Mouse (Mus musculus) hematopoietic stem cell, adult 5-6 weeks (primary cell): ENCODE data around the gene Tor4a. TPM values are rescaled to one million over a fixed set of nuclear protein-coding genes. Genes with fewer than 3 reads are reported as not detected.

ENCODE experiments used
- ATAC-seq, 2 experiments: fragments of 125-278 bp in 1 of 2; replicated peaks in 1 of 2; 2 replicates each; pipeline ENCODE4 v1.8.0; 2016 to 2017; ENCODE audit warnings: inconsistent platforms in 2 of 2, mild to moderate bottlenecking in 2 of 2, moderate number of reproducible peaks in 2 of 2, low read depth in 1 of 2, moderate TSS enrichment in 1 of 2; ENCODE audit not compliant: low FRiP score in 2 of 2, poor library complexity in 2 of 2, severe bottlenecking in 2 of 2, insufficient read depth in 1 of 2, low TSS enrichment in 1 of 2
- total RNA-seq: library from RNA; stranded (forward); fragments of 172-1452, 232-1000 nt; gene quantifications from 2 replicates; pipeline ENCODE4 v1.2.3, GENCODE M21; 2017

The Tor4a gene
- 30.0 and 33.3 TPM in 2 replicates for total RNA-seq

DNA sequence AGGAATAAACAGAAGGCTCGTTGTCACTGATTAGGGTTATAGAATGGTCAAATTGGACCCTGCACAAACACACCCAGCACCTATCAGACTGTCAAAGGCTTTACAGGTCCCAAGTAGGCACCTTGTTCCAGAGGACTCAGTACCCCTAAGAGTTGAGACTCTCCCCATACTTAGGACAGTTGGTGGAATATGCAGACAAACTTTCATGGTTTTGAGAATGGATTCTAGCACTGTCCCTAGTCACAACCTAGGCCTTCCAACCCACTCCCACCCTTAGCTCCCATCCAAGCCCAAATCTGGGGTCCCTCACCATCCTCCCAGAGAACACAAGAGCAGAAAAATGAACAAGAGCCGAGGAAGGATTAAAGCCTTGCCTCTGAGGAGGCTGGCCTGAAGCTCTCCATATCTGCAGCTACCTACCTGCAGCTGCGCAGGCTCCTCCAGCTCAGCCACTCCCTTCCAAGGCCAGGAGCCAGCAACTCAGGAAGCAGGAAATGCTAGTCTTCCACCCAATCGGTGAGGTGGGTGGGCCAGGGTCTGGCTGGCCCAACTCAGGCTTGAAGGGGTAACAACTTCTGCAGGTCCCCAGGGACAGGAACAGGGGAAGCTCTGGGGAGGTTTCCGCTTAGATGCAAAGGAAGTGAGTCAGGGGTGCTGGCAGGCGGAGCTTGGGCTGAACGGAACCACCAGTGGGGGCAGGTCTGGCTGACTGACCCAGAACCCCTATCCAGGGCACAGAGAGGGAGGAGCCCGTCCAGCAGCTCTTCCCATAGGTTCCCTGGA, at the start of gene Tor4a:
TSS of gene Tor4a (minus strand) at position 715 of the 783 bp plus-strand sequence.
- peak; percentile 81 to 84 for ATAC-seq

DNA sequence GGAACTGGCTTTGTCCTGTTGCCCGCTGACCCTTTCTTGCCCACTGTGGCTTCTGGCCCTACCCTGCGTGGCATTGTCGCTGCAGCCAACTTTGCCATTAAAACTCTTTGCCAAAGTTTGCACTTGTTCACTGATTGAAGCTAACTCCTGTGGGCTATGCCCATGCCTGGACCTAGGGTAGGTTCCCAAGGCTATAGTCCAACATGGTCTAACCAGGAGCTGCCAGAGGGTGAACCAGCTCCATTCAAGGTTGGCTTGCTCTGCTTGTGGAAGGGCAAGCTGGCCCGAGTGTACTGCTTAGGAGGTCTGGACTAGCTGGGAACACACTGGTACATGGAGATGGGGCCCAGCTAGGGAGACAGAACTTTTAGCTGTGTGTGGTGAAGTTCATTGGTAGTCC, 47.5 kb upstream of the Tor4a start:
- ATAC-seq: no peak

DNA sequence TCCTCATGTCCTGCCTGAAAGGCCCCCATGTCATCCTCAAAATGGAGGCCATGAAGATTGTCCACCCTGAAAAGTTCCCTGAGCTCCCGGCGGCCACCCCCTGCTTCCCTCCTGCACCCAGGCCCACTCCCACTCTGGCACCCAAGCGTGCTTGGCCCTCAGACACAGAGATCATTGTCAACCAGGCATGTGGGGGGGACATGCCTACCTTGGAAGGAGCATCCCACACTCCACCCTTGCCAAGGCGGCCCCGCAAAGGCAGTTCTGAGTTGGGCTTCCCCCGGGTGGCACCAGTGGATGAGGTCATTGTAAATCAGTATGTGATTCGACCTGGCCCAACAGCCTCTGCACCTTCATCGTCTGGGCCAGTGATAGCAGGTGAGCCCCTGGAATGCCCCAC, 46.7 kb upstream of the Tor4a start:
- ATAC-seq: no peak

GRCm38 (mm10) chr2:25242101-25242506, 45.4 kb upstream of the Tor4a start, which contains the start of the genes Rnf208 and Cysrt1:
TSS of gene Rnf208 (plus strand) at chr2:25242255.
TSS of gene Cysrt1 (minus strand) at chr2:25242452.
- no peak for ATAC-seq

DNA sequence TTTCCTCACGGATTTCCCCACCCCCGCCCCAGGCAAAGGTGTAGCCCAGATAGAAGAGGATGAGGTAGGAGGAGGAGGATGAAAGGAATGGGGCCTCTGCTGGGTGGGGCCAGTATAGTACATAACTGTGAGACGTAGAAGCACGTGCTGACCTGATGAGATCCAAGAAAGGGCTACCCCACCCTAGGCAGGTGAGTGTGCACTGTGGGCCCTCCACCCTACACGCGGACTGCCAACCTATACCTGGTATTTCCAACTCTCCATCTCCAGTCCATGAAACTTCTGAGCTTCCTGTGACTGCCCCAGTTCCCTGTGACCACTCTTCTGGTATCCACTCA, 44.7 kb upstream of the Tor4a start:
- ATAC-seq: no peak

GRCm38 (mm10) chr2:25240723-25241437, 44.2 kb upstream of the Tor4a start:
- peak; percentile 48 to 68; a peak in 3 of 4 replicates for ATAC-seq

- no peak for ATAC-seq
Measured at GRCm38 (mm10) chr2:25240310-25240709, 43.6 kb upstream of the Tor4a start.

- ATAC-seq: no peak
Measured at GRCm38 (mm10) chr2:25239766-25240165, 43.1 kb upstream of the Tor4a start.

DNA sequence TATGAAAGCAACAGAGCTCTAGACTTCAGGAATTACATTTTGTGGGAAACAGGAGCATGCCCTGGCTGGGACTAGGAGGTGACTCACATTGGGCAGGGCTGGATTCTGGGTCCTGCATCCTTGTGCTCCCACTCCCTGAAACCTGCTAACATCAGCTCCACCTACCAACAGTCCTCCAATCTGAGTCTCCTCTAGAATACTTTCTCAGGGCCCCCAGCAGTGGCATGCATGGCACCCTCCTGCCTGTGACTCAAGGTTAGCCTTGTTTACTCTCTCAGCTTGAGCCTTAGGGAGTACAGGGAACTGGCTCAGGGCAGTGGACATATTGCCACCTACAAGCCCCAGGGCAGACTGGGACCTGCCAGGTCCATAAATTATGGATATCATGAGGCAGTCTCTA, 41.4 kb upstream of the Tor4a start:
- no peak for ATAC-seq

- no peak for ATAC-seq
Measured at GRCm38 (mm10) chr2:25237522-25237921, 40.8 kb upstream of the Tor4a start.

DNA sequence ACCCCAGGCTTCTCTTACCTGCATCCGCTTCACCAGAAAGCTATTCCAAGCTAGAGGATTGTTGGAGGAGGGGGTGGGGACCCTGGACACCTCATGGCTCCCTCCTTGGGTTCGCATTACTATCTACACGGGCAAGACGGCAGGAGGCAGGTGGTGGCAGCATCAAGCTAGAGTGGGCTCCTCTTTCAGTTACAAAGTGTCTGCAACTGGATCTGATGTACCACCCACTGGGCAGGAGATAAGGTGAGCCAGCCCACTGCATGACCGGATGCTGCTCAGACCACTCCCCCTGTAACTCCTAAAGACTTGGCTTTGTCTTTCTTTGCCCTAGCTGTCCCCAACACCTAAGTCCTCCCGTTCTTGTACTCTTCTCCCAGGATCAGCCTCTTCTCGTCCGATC, 39.9 kb upstream of the Tor4a start, which contains the start of gene Rnf224:
TSS of gene Rnf224 (minus strand) at position 174 of the 400 bp plus-strand sequence.
- ATAC-seq: no peak

- ATAC-seq: no peak
Measured at GRCm38 (mm10) chr2:25234551-25235220, 38.0 kb upstream of the Tor4a start.

DNA sequence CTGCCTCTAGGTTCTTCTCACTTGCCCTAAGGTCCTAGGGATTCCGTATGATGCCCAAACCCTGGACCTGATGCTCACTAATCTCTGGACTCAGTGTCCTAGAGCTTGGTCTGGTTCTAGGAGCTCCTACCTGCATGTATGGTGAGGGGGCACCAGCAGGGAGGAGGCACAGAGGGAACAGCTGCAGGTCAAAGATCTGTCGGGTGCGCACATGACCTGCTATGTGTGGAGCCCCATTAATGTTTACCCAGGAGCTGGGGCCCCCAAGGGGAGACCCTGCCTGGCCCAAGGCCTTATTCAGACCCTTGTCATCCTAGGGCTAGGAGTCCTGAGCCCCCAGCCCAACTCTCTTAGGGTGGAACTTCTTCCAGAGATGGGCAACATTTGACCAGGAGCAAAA, 37.4 kb upstream of the Tor4a start, which contains the start of gene Slc34a3:
TSS of gene Slc34a3 (minus strand) at position 315 of the 400 bp plus-strand sequence.
- no peak for ATAC-seq

DNA sequence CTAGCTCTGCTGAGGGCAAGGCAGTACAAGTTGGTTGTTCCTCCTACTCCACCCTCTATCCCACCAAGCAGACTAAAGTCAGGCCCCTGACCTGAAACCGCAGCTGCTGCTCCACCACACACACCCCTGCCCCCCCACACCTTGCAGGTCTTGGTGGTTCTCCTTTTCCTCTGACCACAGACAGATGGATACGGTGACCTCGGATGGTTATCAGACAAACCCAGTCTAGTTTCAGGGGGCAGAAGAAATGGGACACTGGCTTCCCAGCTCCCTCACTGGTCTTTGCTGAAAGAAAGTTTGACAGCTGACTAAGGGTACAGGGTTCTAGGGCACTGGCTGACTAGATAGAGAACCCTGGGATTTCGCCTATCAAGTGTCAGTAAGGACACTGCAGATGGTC, 36.7 kb upstream of the Tor4a start:
- peak; percentile 63 to 77 for ATAC-seq

GRCm38 (mm10) chr2:25231038-25231437, 34.4 kb upstream of the Tor4a start:
- no peak for ATAC-seq

DNA sequence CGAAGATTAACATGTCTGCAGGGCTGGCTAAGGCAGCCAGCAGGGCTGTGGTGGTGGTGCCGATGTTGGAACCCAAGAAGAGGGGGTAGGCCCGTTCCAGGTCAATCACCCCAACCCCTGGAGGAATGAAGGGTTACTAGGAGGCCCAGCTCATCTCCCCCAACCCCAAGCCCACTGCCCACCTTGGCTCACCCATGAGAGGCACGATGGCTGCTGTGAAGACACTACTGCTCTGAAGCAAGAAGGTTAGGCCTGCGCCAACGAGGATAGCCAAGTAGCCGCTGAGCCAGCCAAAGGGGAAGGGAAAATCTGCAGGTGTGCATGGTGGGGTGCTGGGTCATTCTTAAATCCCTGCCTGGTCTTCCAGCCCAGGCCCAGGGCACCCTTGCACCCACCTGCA, 33.9 kb upstream of the Tor4a start:
- ATAC-seq: no peak

DNA sequence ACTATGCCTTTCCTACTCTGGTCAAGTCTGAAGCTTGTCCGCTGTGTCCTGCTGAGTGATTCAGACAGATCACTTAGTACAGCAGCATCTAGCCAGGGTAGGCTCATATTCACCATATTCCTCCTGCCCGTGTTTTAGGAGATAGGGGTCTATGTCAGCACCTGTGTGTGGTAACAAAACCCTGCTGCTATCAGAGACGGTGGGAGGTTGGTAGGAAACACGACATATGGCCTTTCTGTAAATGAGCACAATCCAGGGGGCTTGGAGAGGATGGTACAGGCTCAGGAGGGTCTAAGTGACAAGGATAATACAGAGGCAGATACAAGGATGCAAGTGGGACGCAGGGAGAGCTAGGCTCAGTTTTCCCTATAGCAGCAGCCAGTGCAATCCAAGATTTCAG, 32.9 kb upstream of the Tor4a start:
- ATAC-seq: no peak

- ATAC-seq: no peak
Measured at GRCm38 (mm10) chr2:25228995-25229530, 32.4 kb upstream of the Tor4a start.
